Mouse (Mus musculus): Measurements from ENCODE around the gene Strip2.

Gene Strip2

GRCm38 (mm10) chr6:29935741-29936140, 18.9 kb downstream of the Strip2 start:
- Histone ChIP-seq H3K36me3 (ENCODE audit: insufficient read depth, low read length) (no peaks in the 10 kb centered on the region), H3K9me3 (ENCODE audit: low read length) (no peaks in the 10 kb centered on the region), H3K4me3 (replicated peaks; ENCODE audit: low read length) (no peak overlapping the region), H3K27me3 (ENCODE audit: insufficient read depth, low read length) (no peaks in the 10 kb centered on the region), H3K4me1 (replicated peaks; ENCODE audit: low read depth, low read length) (no peaks in the 10 kb centered on the region)
- TF ChIP-seq CTCF (conservative IDR thresholded peaks at IDR 0.05; ENCODE audit: low read length): no peak
- no peak for TF ChIP-seq POU5F1 (IDR thresholded peaks at IDR 0.05; ENCODE audit: borderline replicate concordance, low read length)
- no peak for TF ChIP-seq NANOG (IDR thresholded peaks at IDR 0.05; ENCODE audit: borderline replicate concordance, low read length)

DNA sequence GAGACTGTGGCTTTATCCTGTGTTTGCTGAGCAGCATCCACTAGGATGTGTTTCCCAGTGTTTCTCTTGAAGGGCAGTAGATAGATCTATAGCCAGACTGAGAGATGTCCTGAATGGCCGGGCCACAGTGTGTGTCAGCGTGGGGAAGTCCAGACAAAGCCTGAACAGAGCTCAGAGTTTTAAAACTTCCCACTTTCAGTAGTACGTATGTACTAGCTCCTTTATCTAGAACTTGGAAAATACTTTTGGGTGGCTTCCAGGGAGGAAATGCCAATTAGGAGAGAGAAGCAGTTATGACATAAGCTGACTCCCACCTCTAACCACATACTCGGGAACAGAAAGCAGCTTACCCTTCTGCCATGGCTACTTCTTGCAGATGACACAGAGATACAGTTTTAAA, 23.6 kb downstream of the Strip2 start:
- Histone ChIP-seq H3K4me3 (replicated peaks; ENCODE audit: low read length) (no peak overlapping the region), H3K27me3 (ENCODE audit: insufficient read depth, low read length) (0 out of 2 replicates have a peak, but pooled peaks cover 4% of the 10 kb centered on the region), H3K9me3 (ENCODE audit: low read length) (no peaks in the 10 kb centered on the region), H3K36me3 (ENCODE audit: insufficient read depth, low read length) (no peaks in the 10 kb centered on the region), H3K4me1 (replicated peaks; ENCODE audit: low read depth, low read length) (no peaks in the 10 kb centered on the region)
- TF ChIP-seq CTCF (conservative IDR thresholded peaks at IDR 0.05; ENCODE audit: low read length) (no peak), NANOG (IDR thresholded peaks at IDR 0.05; ENCODE audit: borderline replicate concordance, low read length) (no peak)

GRCm38 (mm10) chr6:29941036-29941435, 24.2 kb downstream of the Strip2 start:
- no peak for TF ChIP-seq NANOG (IDR thresholded peaks at IDR 0.05; ENCODE audit: borderline replicate concordance, low read length)
- TF ChIP-seq POU5F1 (IDR thresholded peaks at IDR 0.05; ENCODE audit: borderline replicate concordance, low read length): no peak
- no peak for TF ChIP-seq CTCF (conservative IDR thresholded peaks at IDR 0.05; ENCODE audit: low read length)
- Histone ChIP-seq H3K4me1 (replicated peaks; ENCODE audit: low read depth, low read length) (no peaks in the 10 kb centered on the region), H3K36me3 (ENCODE audit: insufficient read depth, low read length) (no peaks in the 10 kb centered on the region), H3K27me3 (ENCODE audit: insufficient read depth, low read length) (0 out of 2 replicates have a peak, but pooled peaks cover 4% of the 10 kb centered on the region), H3K4me3 (replicated peaks; ENCODE audit: low read length) (no peak overlapping the region), H3K9me3 (ENCODE audit: low read length) (no peaks in the 10 kb centered on the region)

- no peak overlapping the region for H3K4me3 ChIP-seq (replicated peaks; ENCODE audit: low read length)
- no peaks in the 10 kb centered on the region for H3K36me3 ChIP-seq (ENCODE audit: insufficient read depth, low read length)
- TF ChIP-seq NANOG (IDR thresholded peaks at IDR 0.05; ENCODE audit: borderline replicate concordance, low read length) (no peak), POU5F1 (IDR thresholded peaks at IDR 0.05; ENCODE audit: borderline replicate concordance, low read length) (no peak), CTCF (conservative IDR thresholded peaks at IDR 0.05; ENCODE audit: low read length) (no peak)
- no peaks in the 10 kb centered on the region for H3K9me3 ChIP-seq (ENCODE audit: low read length)
- no peaks in the 10 kb centered on the region for H3K4me1 ChIP-seq (replicated peaks; ENCODE audit: low read depth, low read length)
- H3K27me3 ChIP-seq (ENCODE audit: insufficient read depth, low read length): 0 out of 2 replicates have a peak, but pooled peaks cover 4% of the 10 kb centered on the region
These were observed 27.7 kb downstream of the Strip2 start for GRCm38 (mm10) chr6:29944465-29944864.

DNA sequence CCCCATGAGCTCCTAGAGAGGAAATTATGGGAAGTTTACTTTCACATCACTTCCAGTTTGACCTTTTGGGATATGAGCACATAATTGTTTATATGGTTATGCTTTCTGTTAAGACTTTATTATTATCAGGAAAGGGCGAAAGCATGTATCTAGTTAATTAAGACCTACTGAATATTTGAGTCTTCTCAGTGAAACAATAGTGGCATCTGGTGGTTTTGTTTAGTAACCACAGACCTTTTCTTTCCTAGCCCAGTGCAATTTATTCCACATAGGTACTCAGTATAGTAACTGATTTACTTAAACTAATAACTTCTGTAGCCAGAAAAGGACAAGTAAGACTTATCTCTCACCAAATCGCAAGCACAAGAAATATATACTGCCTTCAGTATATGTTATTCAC, 29.8 kb downstream of the Strip2 start:
- Histone ChIP-seq H3K27me3 (ENCODE audit: insufficient read depth, low read length) (0 out of 2 replicates have a peak, but pooled peaks cover 4% of the 10 kb centered on the region), H3K9me3 (ENCODE audit: low read length) (no peaks in the 10 kb centered on the region), H3K36me3 (ENCODE audit: insufficient read depth, low read length) (no peaks in the 10 kb centered on the region), H3K4me3 (replicated peaks; ENCODE audit: low read length) (no peak overlapping the region), H3K4me1 (replicated peaks; ENCODE audit: low read depth, low read length) (no peaks in the 10 kb centered on the region)
- no peak for TF ChIP-seq POU5F1 (IDR thresholded peaks at IDR 0.05; ENCODE audit: borderline replicate concordance, low read length)
- TF ChIP-seq NANOG (IDR thresholded peaks at IDR 0.05; ENCODE audit: borderline replicate concordance, low read length): no peak
- no peak for TF ChIP-seq CTCF (conservative IDR thresholded peaks at IDR 0.05; ENCODE audit: low read length)

DNA sequence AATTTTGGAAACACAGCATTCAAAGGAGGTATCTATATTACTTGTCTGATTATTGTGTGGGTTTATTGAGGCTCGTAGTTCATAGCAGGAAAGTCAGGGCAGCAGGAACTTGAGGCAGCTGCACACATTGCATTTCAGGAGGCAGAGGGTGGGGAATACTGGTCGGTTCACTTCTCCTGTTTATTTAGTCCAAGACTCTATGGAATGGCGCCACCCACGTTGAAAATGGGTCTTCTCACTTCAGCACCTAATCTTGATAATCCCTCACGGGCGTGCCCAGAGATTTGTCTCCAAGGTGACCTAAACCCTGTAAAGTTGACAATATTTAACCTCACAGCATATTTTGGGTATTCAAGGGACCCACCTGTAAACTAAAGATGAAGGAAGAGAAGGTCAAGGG, 31.0 kb downstream of the Strip2 start:
- Histone ChIP-seq H3K4me3 (replicated peaks; ENCODE audit: low read length) (no peak overlapping the region), H3K9me3 (ENCODE audit: low read length) (no peaks in the 10 kb centered on the region), H3K27me3 (ENCODE audit: insufficient read depth, low read length) (0 out of 2 replicates have a peak, but pooled peaks cover 4% of the 10 kb centered on the region), H3K36me3 (ENCODE audit: insufficient read depth, low read length) (no peaks in the 10 kb centered on the region), H3K4me1 (replicated peaks; ENCODE audit: low read depth, low read length) (no peaks in the 10 kb centered on the region)
- no peak for TF ChIP-seq CTCF (conservative IDR thresholded peaks at IDR 0.05; ENCODE audit: low read length)
- no peak for TF ChIP-seq POU5F1 (IDR thresholded peaks at IDR 0.05; ENCODE audit: borderline replicate concordance, low read length)
- no peak for TF ChIP-seq NANOG (IDR thresholded peaks at IDR 0.05; ENCODE audit: borderline replicate concordance, low read length)

- no peaks in the 10 kb centered on the region for H3K27me3 ChIP-seq (ENCODE audit: insufficient read depth, low read length)
- no peaks in the 10 kb centered on the region for H3K4me1 ChIP-seq (replicated peaks; ENCODE audit: low read depth, low read length)
- H3K4me3 ChIP-seq (replicated peaks; ENCODE audit: low read length): no peak overlapping the region
- no peaks in the 10 kb centered on the region for H3K36me3 ChIP-seq (ENCODE audit: insufficient read depth, low read length)
- no peaks in the 10 kb centered on the region for H3K9me3 ChIP-seq (ENCODE audit: low read length)
- TF ChIP-seq NANOG (IDR thresholded peaks at IDR 0.05; ENCODE audit: borderline replicate concordance, low read length) (no peak), POU5F1 (IDR thresholded peaks at IDR 0.05; ENCODE audit: borderline replicate concordance, low read length) (no peak), CTCF (conservative IDR thresholded peaks at IDR 0.05; ENCODE audit: low read length) (no peak)
These were observed 39.9 kb downstream of the Strip2 start for GRCm38 (mm10) chr6:29956749-29957148.

- H3K36me3 ChIP-seq (ENCODE audit: insufficient read depth, low read length): no peaks in the 10 kb centered on the region
- no peak overlapping the region for H3K4me3 ChIP-seq (replicated peaks; ENCODE audit: low read length)
- no peaks in the 10 kb centered on the region for H3K4me1 ChIP-seq (replicated peaks; ENCODE audit: low read depth, low read length)
- no peaks in the 10 kb centered on the region for H3K9me3 ChIP-seq (ENCODE audit: low read length)
- no peaks in the 10 kb centered on the region for H3K27me3 ChIP-seq (ENCODE audit: insufficient read depth, low read length)
- no peak for TF ChIP-seq CTCF (conservative IDR thresholded peaks at IDR 0.05; ENCODE audit: low read length)
- no peak for TF ChIP-seq POU5F1 (IDR thresholded peaks at IDR 0.05; ENCODE audit: borderline replicate concordance, low read length)
- TF ChIP-seq NANOG (IDR thresholded peaks at IDR 0.05; ENCODE audit: borderline replicate concordance, low read length): no peak
These were observed 41.9 kb downstream of the Strip2 start for GRCm38 (mm10) chr6:29958669-29959068.

- no peaks in the 10 kb centered on the region for H3K9me3 ChIP-seq (ENCODE audit: low read length)
- H3K36me3 ChIP-seq (ENCODE audit: insufficient read depth, low read length): no peaks in the 10 kb centered on the region
- no peak overlapping the region for H3K4me3 ChIP-seq (replicated peaks; ENCODE audit: low read length)
- TF ChIP-seq CTCF (conservative IDR thresholded peaks at IDR 0.05; ENCODE audit: low read length) (no peak), POU5F1 (IDR thresholded peaks at IDR 0.05; ENCODE audit: borderline replicate concordance, low read length) (no peak), NANOG (IDR thresholded peaks at IDR 0.05; ENCODE audit: borderline replicate concordance, low read length) (no peak)
- no peaks in the 10 kb centered on the region for H3K4me1 ChIP-seq (replicated peaks; ENCODE audit: low read depth, low read length)
- no peaks in the 10 kb centered on the region for H3K27me3 ChIP-seq (ENCODE audit: insufficient read depth, low read length)
These were observed 44.3 kb downstream of the Strip2 start for GRCm38 (mm10) chr6:29961081-29961480.
